Mouse (Mus musculus) CD8-positive naive resting alpha-beta T cell, adult 2 months (primary cell): Measurements from ENCODE around the gene Dag1.

Source experiments
- DNase-seq, 2 experiments: peaks; one replicate each; pipeline ENCODE4 v3.0.0; 2022; ENCODE audit warnings: low read depth in 2 of 2, low spot score in 2 of 2

Dag1 gene

DNA sequence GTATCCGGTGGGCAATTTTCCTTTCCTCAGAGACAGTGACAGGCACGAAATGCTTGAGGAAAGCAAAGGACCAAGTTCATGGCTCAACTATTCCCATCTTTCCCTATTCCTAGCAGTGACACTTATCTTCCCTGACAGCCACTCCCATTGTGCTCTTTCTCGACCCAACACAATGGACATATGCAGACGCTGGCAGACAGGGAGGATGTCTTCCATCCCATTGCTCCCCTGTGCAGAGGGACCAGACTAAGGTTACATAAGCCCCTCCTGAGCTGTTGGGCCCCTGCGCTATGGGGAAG lies 74.3 kb downstream of the Dag1 start:
- no peak for DNase-seq

DNA sequence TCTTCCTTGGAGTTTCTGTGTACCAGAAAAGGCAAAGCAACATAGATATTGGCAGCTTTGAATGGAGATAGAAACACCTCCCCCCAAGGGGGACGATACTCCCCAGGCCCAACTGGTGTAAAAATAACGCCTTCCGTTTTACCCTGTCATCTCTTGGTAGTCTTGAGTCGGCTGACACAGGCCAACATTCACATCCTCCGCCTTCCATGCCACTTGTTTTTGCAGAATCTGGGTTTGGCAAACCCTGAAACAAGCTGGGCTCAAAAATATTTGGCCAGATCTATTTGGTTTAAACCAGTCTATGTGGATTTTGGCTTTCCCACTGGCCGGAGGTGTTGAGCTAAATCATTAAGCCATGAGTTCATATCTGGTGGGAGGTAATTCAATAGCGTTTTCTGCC lies 74.7 kb downstream of the Dag1 start:
- DNase-seq: no peak

DNA sequence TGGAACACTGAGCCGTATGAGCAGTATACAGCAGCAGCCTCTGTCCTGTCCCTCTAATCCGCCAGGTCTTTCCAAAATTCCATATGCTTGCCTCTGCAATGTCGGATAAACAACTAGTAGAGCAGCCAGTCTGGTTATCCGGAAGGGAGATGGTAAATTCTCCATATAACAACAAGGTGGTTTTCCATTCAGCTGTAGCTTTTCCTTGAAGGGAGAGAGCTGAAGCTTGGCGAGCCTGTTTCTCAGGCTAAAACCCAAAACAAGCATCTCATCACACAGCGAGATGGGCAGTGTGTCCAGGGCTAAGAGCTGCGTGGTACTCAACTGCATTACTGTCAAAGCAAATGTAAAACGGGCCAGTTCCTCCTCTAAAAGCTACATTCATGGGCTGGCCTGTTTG lies 75.2 kb downstream of the Dag1 start:
- no peak for DNase-seq

DNA sequence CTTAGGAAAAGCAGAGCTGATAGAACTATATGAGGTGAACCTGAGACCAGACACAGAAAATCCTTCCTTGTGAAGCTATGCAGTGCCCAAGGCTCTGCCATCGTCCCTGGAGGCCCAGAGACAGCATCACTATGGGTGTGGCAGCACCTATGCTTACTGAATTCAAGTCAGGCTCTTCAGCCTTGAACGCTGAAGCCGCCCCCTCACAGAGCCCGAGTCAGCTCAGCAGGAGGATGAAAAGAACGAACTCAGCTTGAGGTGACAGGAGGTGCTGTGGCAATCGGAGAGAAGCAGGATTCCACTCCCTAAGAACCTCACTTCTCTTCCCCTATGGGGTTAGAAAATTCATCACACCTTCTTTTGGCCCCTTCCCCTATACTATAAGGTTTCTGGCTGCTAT lies 76.1 kb downstream of the Dag1 start:
- DNase-seq: no peak

DNA sequence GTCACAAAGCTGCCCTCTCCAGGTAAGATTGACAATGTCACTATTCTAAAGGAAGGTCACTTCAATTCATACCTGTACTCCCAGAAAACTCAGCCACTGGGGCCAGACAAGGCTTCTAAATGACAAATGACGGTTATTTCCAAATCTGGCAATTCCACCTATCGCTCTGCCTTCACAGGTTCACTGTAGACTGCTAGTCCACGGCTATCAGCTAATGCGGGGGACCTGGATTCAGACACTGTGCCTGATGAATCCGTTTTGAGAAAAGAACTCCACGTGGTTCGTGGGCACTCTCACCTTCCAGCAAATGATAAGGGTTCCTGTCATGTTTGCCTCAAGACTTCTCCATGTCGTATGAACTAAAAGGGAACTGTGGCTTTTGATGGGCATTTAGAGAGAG lies 78.0 kb downstream of the Dag1 start:
- DNase-seq: no peak

DNA sequence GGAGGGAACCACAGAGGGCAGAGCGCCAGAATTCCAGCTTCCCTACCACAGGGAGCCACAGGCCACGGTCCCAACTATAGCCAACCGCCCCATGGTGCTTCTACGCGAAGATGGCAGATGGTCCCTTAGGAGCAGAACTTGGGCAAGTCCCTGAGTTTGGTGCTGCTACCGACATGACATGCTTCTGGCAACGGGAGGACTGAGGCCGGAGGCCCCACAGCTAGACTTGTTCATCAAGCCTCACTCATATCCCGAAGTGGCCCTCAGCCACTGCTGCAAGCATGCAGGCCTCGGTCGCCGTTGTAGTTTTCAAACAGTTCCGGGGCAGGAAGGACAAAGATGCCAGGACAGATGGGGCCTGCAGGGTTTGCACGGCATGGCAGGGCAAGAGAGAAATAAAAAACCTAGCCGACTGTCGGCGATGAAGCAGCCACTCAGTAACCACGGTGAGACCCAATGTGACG lies 80.2 kb downstream of the Dag1 start:
- no peak for DNase-seq

DNA sequence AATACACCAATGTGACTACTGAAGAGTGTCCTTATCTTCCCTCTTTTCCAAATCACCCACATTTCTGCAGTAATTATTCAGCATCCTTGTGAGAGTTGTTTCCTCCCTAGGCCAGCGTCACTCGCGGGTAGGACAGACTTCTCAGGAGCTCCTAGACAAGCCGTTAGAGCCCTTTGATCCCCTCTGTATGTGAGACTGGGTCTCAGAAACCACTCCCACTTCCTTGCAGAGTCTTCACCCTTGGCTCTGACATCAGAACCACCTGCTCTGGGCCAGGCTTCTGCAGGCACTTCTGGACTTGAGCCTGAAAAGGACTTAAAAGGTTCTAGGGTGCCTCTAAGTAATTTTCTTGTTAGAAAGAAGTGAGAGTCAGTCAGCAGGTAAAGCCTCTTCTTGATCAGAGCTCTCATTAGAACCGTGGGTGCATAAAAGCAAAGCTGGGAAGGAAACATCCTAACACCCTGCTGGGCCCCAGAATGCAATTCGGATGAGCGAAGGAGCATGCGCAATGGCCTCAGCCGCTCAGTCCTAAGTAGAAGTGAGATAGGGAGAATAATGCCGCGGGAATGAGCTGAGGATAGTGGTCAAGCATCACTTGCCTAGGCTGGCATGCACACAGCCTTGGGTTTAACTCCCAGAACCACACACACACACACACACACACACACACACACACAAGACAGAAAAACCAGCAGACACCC lies 80.8 kb downstream of the Dag1 start:
- no peak for DNase-seq

DNA sequence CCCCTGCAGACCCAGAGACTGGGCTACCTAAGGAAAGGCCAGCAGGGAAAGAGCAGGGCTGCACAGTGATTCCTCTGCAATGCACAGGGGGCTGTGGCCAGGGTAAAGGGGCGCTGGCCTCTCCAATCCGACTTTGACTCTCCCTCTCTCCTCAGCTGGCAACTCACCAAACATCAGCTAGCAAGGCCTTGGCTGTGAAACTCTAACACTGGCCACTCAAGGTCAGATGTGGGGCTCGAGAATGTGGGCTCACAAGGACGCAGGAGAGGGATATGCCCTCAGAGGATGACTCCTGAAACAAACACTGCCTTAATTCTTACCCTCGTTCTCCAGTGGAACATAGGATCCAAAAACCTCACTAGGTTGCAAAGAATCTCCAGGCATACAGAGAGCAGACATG lies 85.4 kb downstream of the Dag1 start:
- DNase-seq: no peak

DNA sequence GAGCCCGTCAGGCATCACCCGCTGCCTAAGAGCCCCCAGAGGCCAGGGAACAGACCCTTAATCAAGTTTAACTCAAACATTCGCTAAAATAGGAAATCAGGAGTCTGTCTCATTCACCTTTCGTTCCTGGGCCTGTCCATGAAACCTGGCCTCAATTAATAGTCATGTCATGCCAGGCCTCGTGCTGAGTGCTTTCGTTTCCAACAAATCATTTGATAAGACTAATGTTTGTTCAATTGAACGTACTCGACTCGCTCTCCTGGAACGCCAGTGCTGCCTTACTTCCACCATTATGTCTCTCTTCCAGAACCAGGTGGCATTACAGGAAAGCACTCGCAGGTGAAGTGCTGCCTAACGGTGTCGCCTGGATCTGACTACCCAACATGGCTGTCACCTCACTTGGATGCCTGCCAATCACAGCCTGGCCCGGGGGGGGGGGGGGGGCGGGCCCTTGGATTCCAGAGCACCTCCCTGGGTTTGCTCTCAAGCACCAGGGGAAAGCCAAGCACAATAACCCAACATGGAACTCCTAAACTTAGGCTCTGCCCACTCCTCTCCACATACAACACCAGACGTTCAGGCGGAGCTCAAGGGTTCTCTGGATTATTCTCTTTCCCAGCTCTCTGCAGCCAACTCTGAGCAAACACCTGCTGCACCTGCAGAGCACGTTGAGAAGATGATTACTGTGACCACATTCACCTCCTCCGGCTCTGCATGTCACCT lies 88.5 kb downstream of the Dag1 start:
- no peak for DNase-seq

DNA sequence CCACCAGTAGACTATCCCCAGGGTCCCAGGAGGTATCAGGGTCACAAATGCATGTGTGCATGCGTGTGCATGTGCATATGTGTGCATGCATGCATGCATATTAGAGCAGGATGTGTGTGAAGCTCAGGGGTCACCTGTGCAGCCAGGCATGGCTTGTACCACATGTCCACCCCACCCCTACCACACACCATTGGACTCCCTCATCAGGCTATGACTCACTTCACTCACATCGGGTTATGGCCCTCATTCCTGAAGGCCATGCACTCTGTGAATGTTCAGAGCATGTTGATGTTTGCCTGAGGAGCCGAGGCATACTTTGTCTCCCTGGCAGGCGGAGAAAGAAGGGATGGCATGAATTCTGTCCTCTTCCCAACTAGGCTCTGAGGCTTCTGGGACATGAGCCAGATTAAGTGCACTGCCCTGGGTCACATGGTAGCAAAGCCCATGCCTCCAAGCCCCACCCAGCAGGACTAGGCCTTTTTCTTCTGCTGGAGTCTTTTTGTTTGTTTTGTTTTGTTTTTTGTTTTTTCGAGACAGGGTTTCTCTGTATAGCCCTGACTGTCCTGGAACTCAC lies 90.9 kb downstream of the Dag1 start:
- DNase-seq: no peak

DNA sequence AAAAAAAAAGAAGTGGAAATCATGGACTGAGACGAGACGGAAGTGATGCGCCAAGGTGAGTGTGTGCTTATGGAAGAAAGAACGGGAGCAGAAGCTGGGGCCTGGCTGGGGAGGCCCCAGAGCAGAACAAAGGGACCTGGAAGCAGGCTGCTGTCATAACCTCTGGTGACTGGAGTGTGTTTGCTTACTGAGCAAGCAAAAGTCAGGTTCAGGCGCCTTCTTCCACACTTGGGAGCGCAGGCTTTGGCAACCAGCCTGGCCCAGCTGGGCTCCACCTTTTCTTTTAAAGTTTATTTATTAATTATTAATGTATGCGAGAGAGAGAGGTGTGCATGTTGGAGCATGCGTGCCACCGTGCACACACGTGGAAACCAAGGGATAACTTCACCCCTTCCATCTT lies 94.0 kb downstream of the Dag1 start:
- no peak for DNase-seq

DNA sequence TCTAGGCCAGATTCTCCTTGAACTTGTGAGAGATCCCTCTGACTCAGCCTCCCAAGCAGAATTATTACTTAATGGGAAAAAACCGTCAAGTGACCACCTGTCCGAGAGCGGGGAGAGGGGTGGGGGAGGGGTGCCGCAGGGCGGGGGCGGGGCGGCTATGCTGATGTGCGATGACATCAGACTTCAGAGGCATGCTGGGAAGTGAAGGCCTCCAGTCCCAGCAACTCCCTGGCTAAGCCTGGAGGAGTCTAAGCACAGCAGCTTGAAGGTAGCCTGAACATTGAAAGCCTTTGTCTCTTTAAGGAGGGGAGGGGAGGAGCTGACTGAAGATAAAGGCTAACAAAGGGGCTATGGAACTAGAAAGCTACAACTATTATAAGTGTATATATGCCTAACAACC lies 98.6 kb downstream of the Dag1 start:
- no peak for DNase-seq

DNA sequence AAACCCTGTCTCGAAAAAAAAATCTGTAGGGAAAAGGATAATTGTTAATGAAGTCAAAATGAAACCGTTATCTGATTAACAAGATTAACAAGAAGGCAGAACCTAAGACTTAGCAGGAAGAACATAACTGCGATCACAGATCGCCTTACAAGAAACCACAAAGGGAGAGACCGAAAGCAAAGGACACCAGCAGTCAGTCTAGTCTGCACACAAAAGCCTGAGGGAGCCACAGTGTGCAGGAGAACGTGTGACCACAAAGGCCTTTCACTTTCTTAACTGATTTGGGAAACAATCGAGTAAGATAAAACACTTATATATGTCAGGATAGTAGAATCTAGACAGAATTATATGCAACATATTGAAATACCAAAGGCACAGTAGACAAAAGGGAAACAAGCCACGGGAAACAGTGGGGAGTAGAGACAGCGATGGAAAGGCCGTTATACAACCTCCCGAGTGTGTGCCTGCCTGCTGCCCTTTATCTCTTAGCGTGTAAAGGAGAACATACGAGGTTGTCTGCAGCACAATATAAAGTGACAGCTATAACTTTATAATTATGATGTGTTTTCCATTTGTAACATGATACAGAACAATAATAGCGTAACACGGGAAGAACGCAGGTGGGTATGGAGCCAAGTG lies 100.0 kb downstream of the Dag1 start:
- DNase-seq: peak in 1 of 2 experiments; percentile 12

DNA sequence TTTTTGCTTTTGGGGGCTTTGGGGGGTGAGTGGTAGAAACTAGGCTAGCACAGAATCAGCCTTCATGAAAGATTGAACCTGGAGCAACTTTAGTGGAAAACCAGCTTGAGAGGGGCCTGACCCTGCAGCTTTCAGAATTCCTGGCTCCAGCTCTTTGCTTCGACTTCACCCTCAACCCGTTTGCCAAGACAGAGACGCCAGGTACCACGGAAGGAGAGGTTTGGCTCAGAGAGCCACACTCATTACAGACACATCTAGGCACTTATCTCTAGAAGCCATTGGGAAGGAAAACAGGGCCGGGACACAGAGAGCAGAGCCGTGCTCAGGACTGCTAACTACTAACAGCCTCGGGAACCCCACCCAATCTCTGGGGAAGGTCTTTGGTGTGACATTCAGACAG lies 105.9 kb downstream of the Dag1 start:
- DNase-seq: no peak

DNA sequence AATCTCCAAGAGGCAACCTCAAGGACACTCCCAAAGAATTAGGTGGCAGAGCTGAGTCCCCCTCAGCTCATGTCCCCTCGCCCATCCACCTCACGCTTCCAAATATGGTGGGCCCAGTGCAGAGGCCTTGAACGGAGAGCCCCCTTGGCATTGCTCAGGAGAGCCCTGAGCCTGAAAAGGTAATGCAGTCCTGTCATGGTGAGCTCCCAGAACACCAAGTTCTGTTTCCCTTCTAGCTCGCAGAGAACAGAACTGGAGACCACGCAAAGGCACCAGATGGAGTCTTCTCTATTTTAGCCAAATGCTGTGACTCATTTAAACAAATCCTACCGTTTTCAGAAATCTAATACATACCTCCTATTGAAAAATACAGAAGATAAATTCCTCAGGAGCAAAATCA lies 106.3 kb downstream of the Dag1 start:
- no peak for DNase-seq

DNA sequence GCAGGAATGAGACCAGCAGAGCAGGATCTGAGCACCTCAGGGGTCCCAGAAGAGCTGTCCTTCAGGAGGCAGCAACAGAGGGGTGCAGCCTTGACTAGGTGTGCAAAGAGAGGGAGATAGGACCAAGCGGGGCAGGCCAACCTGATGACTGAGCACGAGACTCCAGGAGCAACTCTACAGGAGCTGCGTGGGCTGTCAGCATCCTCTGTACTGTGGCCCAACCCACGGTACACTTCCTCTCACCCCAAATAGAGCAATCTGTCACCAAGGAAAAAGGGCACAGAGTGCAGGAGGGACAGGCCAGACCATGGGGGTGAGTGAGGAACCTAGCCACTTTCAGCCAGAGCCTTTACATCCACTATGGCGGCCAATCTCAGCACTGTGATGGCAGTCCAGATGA lies 107.0 kb downstream of the Dag1 start:
- DNase-seq: peak in 1 of 2 experiments; percentile 18

DNA sequence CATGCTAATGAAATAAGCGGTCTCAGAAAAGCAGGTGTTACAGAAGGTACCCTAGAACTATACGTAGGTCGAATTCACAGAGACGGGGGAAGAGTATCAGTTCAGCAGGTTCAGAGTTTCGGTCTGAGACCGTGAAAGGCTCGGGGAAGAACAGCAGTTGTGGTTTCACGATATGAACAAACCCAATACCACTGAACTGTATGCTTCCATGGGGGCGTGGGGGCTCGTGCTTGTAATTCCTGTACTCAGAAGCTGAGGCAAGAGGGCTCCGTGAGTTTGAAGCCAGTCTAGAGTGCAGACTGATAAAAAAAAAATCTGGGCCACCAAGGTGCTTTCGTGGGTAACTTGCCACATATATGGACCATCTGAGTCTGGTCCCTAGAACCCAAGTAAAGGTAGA lies 108.9 kb downstream of the Dag1 start:
- no peak for DNase-seq
